Mouse (Mus musculus): ENCODE measurements around the gene Zbtb21.

DNA sequence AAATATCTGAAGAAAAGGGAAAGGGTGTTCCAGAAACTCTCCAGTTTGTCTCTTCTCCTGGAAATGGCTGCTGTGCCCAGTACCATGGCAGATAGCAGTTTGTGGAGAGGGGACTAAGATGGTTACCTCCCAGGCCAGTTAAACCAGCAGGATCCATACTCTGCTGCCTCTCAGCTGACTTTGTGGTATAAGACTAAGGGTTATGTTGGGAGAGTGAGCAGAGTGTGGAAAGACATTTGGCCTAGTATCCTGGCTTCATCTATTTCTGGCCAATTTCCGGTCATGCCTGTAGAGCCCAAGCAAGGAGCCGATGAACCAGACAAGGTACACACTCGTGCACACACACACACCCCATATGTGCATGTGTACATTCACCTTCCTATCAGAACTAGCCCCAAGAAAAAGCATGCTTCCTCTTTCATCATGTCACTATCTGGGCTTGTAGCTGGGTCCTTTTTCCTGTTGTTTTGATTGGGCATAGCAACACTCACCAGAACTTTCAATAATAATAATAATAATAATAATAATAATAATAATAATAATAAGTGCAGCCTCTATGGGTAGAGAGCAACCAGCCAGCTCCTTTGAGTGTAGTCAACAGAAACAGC, 35.0 kb downstream of the Zbtb21 start:
- TF ChIP-seq POLR2A (IDR thresholded peaks at IDR 0.05; ENCODE audit: borderline replicate concordance, low read depth, low read length) (no peak), CTCF (IDR thresholded peaks at IDR 0.05; ENCODE audit: low read depth, low read length) (no peak)

Data from bone marrow macrophage, adult 2 months (primary cell).